12 mouse cellular contexts compared by ENCODE assay signal in the genomic region with DNA sequence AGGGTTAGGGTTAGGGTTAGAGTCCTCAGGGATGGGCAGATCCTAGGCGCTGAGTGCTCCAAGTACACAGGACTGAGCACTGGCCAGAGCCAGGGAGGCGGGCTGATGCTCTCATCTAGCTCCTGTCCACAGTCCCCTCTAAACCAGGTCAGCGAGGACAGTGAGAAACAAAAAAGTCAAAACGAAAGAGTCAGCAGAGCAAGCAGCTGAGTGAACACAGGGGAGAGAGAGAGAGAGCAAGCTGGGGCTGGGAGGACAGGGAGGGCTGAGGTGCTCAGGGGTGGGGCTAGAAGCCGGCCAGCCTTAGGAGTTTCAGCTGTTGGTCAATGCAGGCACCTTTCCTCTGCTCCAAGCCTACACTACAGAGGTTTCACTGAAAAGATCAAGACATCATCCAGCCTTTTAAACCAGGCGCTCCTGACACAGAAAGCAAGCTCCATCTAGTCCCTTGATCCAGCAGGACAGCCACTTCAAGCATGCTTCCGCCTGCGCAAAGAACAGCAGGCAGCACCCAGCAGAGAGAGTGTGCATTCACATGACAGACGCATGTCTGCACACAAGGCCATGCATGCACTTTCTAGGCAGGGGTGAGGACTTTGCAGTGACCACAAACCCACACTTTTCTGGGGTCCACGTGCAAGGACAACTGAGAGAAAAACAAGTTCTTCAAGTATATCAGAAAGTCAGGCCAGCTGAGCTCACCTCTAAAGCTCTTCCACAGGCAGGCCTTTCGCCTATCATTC. TPM values are rescaled to one million over a fixed set of nuclear protein-coding genes. Genes with fewer than 3 reads are reported as not detected.
DNase-seq lines count a peak whose midpoint lies in the region; ATAC-seq and TF ChIP-seq lines count a peak whose summit lies in the region.
"Had no signal": no experiment of that assay in that cellular context is flagged by ENCODE, and none has a peak within 500 bp of the region (broad histone marks: within the 10 kb centered on the region; RNA-seq: fewer than 3 reads in every experiment).

No protein-coding gene starts in this region.

- TF ChIP-seq CTCF in spleen, adult 2 months (IDR thresholded peaks at IDR 0.05; ENCODE audit: extremely low read depth, insufficient read depth, insufficient read length, insufficient replicate concordance), result no peak
- TF ChIP-seq CTCF in stomach, postnatal 0 days (IDR thresholded peaks at IDR 0.05; ENCODE audit: low read depth), result no peak

- no peaks in the 10 kb centered on the region for H3K9me3 ChIP-seq in hindbrain, embryonic 10.5 days
- no peaks in the 10 kb centered on the region for H3K9me3 ChIP-seq in hindbrain, embryonic 11.5 days (ENCODE audit: control insufficient read depth, low read length)
- H3K9me3 ChIP-seq in stomach, postnatal 0 days (ENCODE audit: control insufficient read depth, low read length), result no peaks in the 10 kb centered on the region
- no peaks in the 10 kb centered on the region for H3K9me3 ChIP-seq in midbrain, embryonic 16.5 days (replicated peaks; ENCODE audit: control insufficient read depth, low read length, poor library complexity, severe bottlenecking)
- H3K9me3 ChIP-seq: limb, embryonic 13.5 days; midbrain, embryonic 12.5 days had no signal

- H3K27me3 ChIP-seq in hindbrain, embryonic 10.5 days (ENCODE audit: insufficient read depth, poor library complexity, severe bottlenecking), result peaks cover 55% of the 10 kb centered on the region
- H3K27me3 ChIP-seq in hindbrain, embryonic 11.5 days (ENCODE audit: control insufficient read depth, insufficient read depth, low read length), result peaks cover 23% of the 10 kb centered on the region
- peaks cover 2% of the 10 kb centered on the region; the same call in 1 of the 2 replicates for H3K27me3 ChIP-seq in spleen, adult 2 months (ENCODE audit: control insufficient read depth, insufficient read depth, low read length)
- H3K27me3 ChIP-seq in stomach, postnatal 0 days (ENCODE audit: control insufficient read depth, insufficient read depth, low read length), result no peaks in the 10 kb centered on the region
- H3K27me3 ChIP-seq in midbrain, embryonic 16.5 days (ENCODE audit: control insufficient read depth, insufficient read depth, low read depth, low read length), result peaks cover 32% of the 10 kb centered on the region

- TF ChIP-seq POLR2A in spleen, adult 2 months (IDR thresholded peaks at IDR 0.05; ENCODE audit: low read depth, low read length), result no peak

- H3K36me3 ChIP-seq in hindbrain, embryonic 10.5 days, result no peaks in the 10 kb centered on the region
- H3K36me3 ChIP-seq in hindbrain, embryonic 11.5 days (ENCODE audit: control insufficient read depth, insufficient read depth, low read length), result no peaks in the 10 kb centered on the region
- no peaks in the 10 kb centered on the region for H3K36me3 ChIP-seq in spleen, adult 2 months (ENCODE audit: control insufficient read depth, insufficient read depth, low read length)
- no peaks in the 10 kb centered on the region for H3K36me3 ChIP-seq in stomach, postnatal 0 days (ENCODE audit: control insufficient read depth, insufficient read depth, low read length)
- no peaks in the 10 kb centered on the region for H3K36me3 ChIP-seq in midbrain, embryonic 16.5 days (ENCODE audit: control insufficient read depth, insufficient read depth, low read length)
- H3K36me3 ChIP-seq: limb, embryonic 13.5 days; midbrain, embryonic 12.5 days had no signal

- intact Hi-C loops in left cerebral cortex, postnatal 14 days (cut with DNase I), result loop anchor here (5.0 kb wide), 1 partner anchor 63 kb away; no protein-coding TSS in a partner anchor

- TF ChIP-seq EP300 in stomach, postnatal 0 days (optimal IDR thresholded peaks at IDR 0.05), result no peak

- peaks cover 40% of the 10 kb centered on the region for H3K4me1 ChIP-seq in hindbrain, embryonic 10.5 days (replicated peaks)
- H3K4me1 ChIP-seq in hindbrain, embryonic 11.5 days (replicated peaks; ENCODE audit: control insufficient read depth, insufficient read depth, low read length), result peaks cover 5% of the 10 kb centered on the region
- H3K4me1 ChIP-seq in spleen, adult 2 months (ENCODE audit: control insufficient read depth, insufficient read depth, insufficient read length), result no peaks in the 10 kb centered on the region; the same call in none of the 2 replicates
- 0 out of 2 replicates have a peak, but pooled peaks cover 3% of the 10 kb centered on the region for H3K4me1 ChIP-seq in stomach, postnatal 0 days (replicated peaks; ENCODE audit: control insufficient read depth, insufficient read depth)
- H3K4me1 ChIP-seq in midbrain, embryonic 16.5 days (ENCODE audit: control insufficient read depth, insufficient read depth, low read length), result peaks cover 12% of the 10 kb centered on the region

- no peak for ATAC-seq in hindbrain, embryonic 11.5 days (ENCODE audit: low FRiP score)
- ATAC-seq in stomach, postnatal 0 days (ENCODE audit: low FRiP score, low TSS enrichment), result no peak
- no peak for ATAC-seq in midbrain, embryonic 16.5 days
- ATAC-seq: activated CD4-positive, CD25-positive, alpha-beta regulatory T cell, adult 4 months had no signal

- no peak overlapping the region for H3K4me3 ChIP-seq in hindbrain, embryonic 10.5 days
- no peak overlapping the region for H3K4me3 ChIP-seq in hindbrain, embryonic 11.5 days (ENCODE audit: low read depth, low read length)
- peak overlapping the region; percentile 4; the same call in 1 of the 2 replicates for H3K4me3 ChIP-seq in spleen, adult 2 months (ENCODE audit: extremely low read depth, insufficient read depth, insufficient read length)
- no peak overlapping the region for H3K4me3 ChIP-seq in stomach, postnatal 0 days (ENCODE audit: low read depth, low read length)
- H3K4me3 ChIP-seq in midbrain, embryonic 16.5 days (ENCODE audit: low read depth, low read length), result no peak overlapping the region
- H3K4me3 ChIP-seq: limb, embryonic 13.5 days; midbrain, embryonic 12.5 days had no signal

- 39% methylated on average over 11 of the region's 11 CpGs for WGBS in hindbrain, embryonic 10.5 days
- WGBS in hindbrain, embryonic 11.5 days, result 42% methylated on average over 11 of the region's 11 CpGs
- 77% methylated on average over 11 of the region's 11 CpGs for WGBS in spleen, adult 2 months
- 53% methylated on average over 11 of the region's 11 CpGs for WGBS in stomach, postnatal 0 days
- 48% methylated on average over 11 of the region's 11 CpGs for WGBS in midbrain, embryonic 16.5 days

- no peak for DNase-seq in hindbrain, embryonic 10.5 days (ENCODE audit: low spot score)
- no peak for DNase-seq in hindbrain, embryonic 11.5 days (ENCODE audit: low spot score)
- no peak for DNase-seq in spleen, adult 2 months (ENCODE audit: low read depth in 1 of 2, low spot score in 2 of 2)
- DNase-seq in spleen, adult 18-20 months, result no peak
- peak; percentile 41 to 48 for DNase-seq in kidney, postnatal 36 days
- DNase-seq in stomach, postnatal 0 days (ENCODE audit: low spot score), result peak; percentile 34
- no peak for DNase-seq in left cerebral cortex, postnatal 14 days (ENCODE audit: low spot score in 2 of 2)
- DNase-seq: cerebellum, adult 11 months had no signal

- H3K9ac ChIP-seq in hindbrain, embryonic 11.5 days (ENCODE audit: low read depth, low read length), result no peak overlapping the region
- H3K9ac ChIP-seq in stomach, postnatal 0 days (ENCODE audit: low read length), result no peak overlapping the region
- H3K9ac ChIP-seq in midbrain, embryonic 16.5 days (ENCODE audit: low read depth, low read length), result no peak overlapping the region
- H3K9ac ChIP-seq: limb, embryonic 13.5 days; midbrain, embryonic 12.5 days had no signal

- H3K4me2 ChIP-seq in hindbrain, embryonic 11.5 days (replicated peaks; ENCODE audit: low read depth, low read length), result no peak overlapping the region
- H3K4me2 ChIP-seq in stomach, postnatal 0 days (replicated peaks; ENCODE audit: low read depth), result 0 out of 2 replicates have a peak overlapping the region, but pooled peaks have one; percentile 6
- no peak overlapping the region for H3K4me2 ChIP-seq in midbrain, embryonic 16.5 days (ENCODE audit: low read length)
- H3K4me2 ChIP-seq: limb, embryonic 13.5 days had no signal

- H3K27ac ChIP-seq in hindbrain, embryonic 10.5 days, result peak overlapping the region; percentile 26; the same call in 1 of the 2 replicates
- no peak overlapping the region for H3K27ac ChIP-seq in hindbrain, embryonic 11.5 days (ENCODE audit: low read depth, low read length)
- 0 out of 2 replicates have a peak overlapping the region, but pooled peaks have one; percentile 12 for H3K27ac ChIP-seq in spleen, adult 2 months (ENCODE audit: insufficient read depth, low read length)
- no peak overlapping the region for H3K27ac ChIP-seq in stomach, postnatal 0 days (replicated peaks)
- no peak overlapping the region for H3K27ac ChIP-seq in midbrain, embryonic 16.5 days (ENCODE audit: low read length)
- H3K27ac ChIP-seq: limb, embryonic 13.5 days; midbrain, embryonic 12.5 days had no signal

RNA-seq across cellular contexts. Expression of gene Tent5c, which starts 3.6 kb away (rescaled TPM):
- 2.0 and 2.2 TPM in 2 replicates for polyA plus RNA-seq in hindbrain, embryonic 10.5 days (2016; fragmentation: Nextera tagmentation; extraction: Ambion mirVana)
- polyA plus RNA-seq in hindbrain, embryonic 11.5 days (2014; fragmentation: Nextera tagmentation; extraction: Ambion mirVana), result 2.7 and 3.0 TPM in 2 replicates
- polyA plus RNA-seq in spleen, adult 2 months (2012; rRNA removed), result 30.8 and 55.0 TPM in 2 replicates
- polyA plus RNA-seq in stomach, postnatal 0 days (2015; fragmentation: Nextera tagmentation; extraction: Ambion mirVana), result 2.5 and 2.8 TPM in 2 replicates
- polyA plus RNA-seq in midbrain, embryonic 16.5 days (2015; fragmentation: Nextera tagmentation; extraction: Ambion mirVana), result 3.7 and 4.8 TPM in 2 replicates
- 1 to 10 TPM; 3.7 to 4.3 TPM for total RNA-seq in left cerebral cortex, postnatal 14 days (2021)

Comparison
In these comparisons a context has a peak if more than half of its experiments do, and no peak if none do; other contexts are left out.
1. H3K27ac ChIP-seq: peak in hindbrain, embryonic 10.5 days (single experiment) and spleen, adult 2 months (single experiment); none in hindbrain, embryonic 11.5 days (single experiment), stomach, postnatal 0 days (single experiment) and midbrain, embryonic 16.5 days (single experiment).
2. DNase-seq: peak in kidney, postnatal 36 days (2 of 2) and stomach, postnatal 0 days (single experiment); none in hindbrain, embryonic 10.5 days (single experiment), hindbrain, embryonic 11.5 days (single experiment), spleen, adult 2 months (0 of 2), spleen, adult 18-20 months (0 of 2) and left cerebral cortex, postnatal 14 days (0 of 2).